Mouse (Mus musculus): ENCODE measurements around the gene Rab21. TPM values are rescaled to one million over a fixed set of nuclear protein-coding genes. Genes with fewer than 3 reads are reported as not detected.

Rab21 gene
- polyA plus RNA-seq, 1 experiment from 2014 or later: 4.2 TPM

GRCm38 (mm10) chr10:115262926-115263562 is 52.4 kb downstream of the Rab21 start:
- no peaks in the 10 kb centered on the region for H3K4me1 ChIP-seq
- H3K9me3 ChIP-seq: no peaks in the 10 kb centered on the region
- no peak overlapping the region for H3K27ac ChIP-seq
- H3K4me3 ChIP-seq: no peak overlapping the region
- 71% methylated on average over 5 of the region's 5 CpGs for WGBS
- no peak for ATAC-seq (ENCODE audit: low FRiP score, low read depth)
- no peak overlapping the region for H3K4me2 ChIP-seq (replicated peaks)
- H3K36me3 ChIP-seq: no peaks in the 10 kb centered on the region
- no peak overlapping the region for H3K9ac ChIP-seq
- H3K27me3 ChIP-seq: no peaks in the 10 kb centered on the region

GRCm38 (mm10) chr10:115262261-115262660 is 53.1 kb downstream of the Rab21 start:
- H3K27ac ChIP-seq: no peak overlapping the region
- no peak overlapping the region for H3K4me3 ChIP-seq
- WGBS: 88% methylated on average over 2 of the region's 2 CpGs
- H3K9me3 ChIP-seq: no peaks in the 10 kb centered on the region
- no peak overlapping the region for H3K9ac ChIP-seq
- no peaks in the 10 kb centered on the region for H3K4me1 ChIP-seq
- ATAC-seq (ENCODE audit: low FRiP score, low read depth): no peak
- H3K4me2 ChIP-seq (replicated peaks): no peak overlapping the region
- no peaks in the 10 kb centered on the region for H3K36me3 ChIP-seq
- no peaks in the 10 kb centered on the region for H3K27me3 ChIP-seq

GRCm38 (mm10) chr10:115261428-115261827 is 54.0 kb downstream of the Rab21 start:
- Histone ChIP-seq H3K36me3 (no peaks in the 10 kb centered on the region), H3K9ac (no peak overlapping the region), H3K27me3 (no peaks in the 10 kb centered on the region), H3K4me1 (no peaks in the 10 kb centered on the region), H3K4me3 (no peak overlapping the region), H3K4me2 (replicated peaks) (no peak overlapping the region), H3K27ac (no peak overlapping the region), H3K9me3 (no peaks in the 10 kb centered on the region)
- 87% methylated on average over 3 of the region's 3 CpGs for WGBS
- no peak for ATAC-seq (ENCODE audit: low FRiP score, low read depth)

GRCm38 (mm10) chr10:115256162-115256561 is 59.2 kb downstream of the Rab21 start:
- H3K27me3 ChIP-seq: no peaks in the 10 kb centered on the region
- H3K4me1 ChIP-seq: peaks cover 4% of the 10 kb centered on the region; the same call in 1 of the 2 replicates
- no peak overlapping the region for H3K9ac ChIP-seq
- H3K36me3 ChIP-seq: no peaks in the 10 kb centered on the region
- no peak overlapping the region for H3K27ac ChIP-seq
- H3K9me3 ChIP-seq: no peaks in the 10 kb centered on the region
- no peak for ATAC-seq (ENCODE audit: low FRiP score, low read depth)
- H3K4me2 ChIP-seq (replicated peaks): no peak overlapping the region
- WGBS: 71% methylated on average over 5 of the region's 5 CpGs
- no peak overlapping the region for H3K4me3 ChIP-seq

GRCm38 (mm10) chr10:115253521-115253920 is 61.9 kb downstream of the Rab21 start:
- Histone ChIP-seq H3K27me3 (no peaks in the 10 kb centered on the region), H3K4me1 (peaks cover 22% of the 10 kb centered on the region), H3K27ac (no peak overlapping the region), H3K36me3 (no peaks in the 10 kb centered on the region), H3K4me2 (replicated peaks) (no peak overlapping the region), H3K9ac (no peak overlapping the region), H3K4me3 (no peak overlapping the region), H3K9me3 (no peaks in the 10 kb centered on the region)
- ATAC-seq (ENCODE audit: low FRiP score, low read depth): no peak
- WGBS: 71% methylated on average over 3 of the region's 3 CpGs

- H3K9me3 ChIP-seq: no peaks in the 10 kb centered on the region
- peak overlapping the region; percentile 81 for H3K4me2 ChIP-seq (replicated peaks)
- WGBS: 9% methylated on average over 10 of the region's 10 CpGs
- 0 out of 2 replicates have a peak, but pooled peaks have one; percentile 10 for ATAC-seq (ENCODE audit: low FRiP score, low read depth)
- peaks cover 33% of the 10 kb centered on the region for H3K4me1 ChIP-seq
- peak overlapping the region; percentile 93 for H3K4me3 ChIP-seq
- H3K9ac ChIP-seq: peak overlapping the region; percentile 59
- no peaks in the 10 kb centered on the region for H3K27me3 ChIP-seq
- H3K27ac ChIP-seq: no peak overlapping the region; the same call in 1 of the 2 replicates
- H3K36me3 ChIP-seq: no peaks in the 10 kb centered on the region
Observed at GRCm38 (mm10) chr10:115252321-115252757, 63.1 kb downstream of the Rab21 start.

- Histone ChIP-seq H3K9me3 (no peaks in the 10 kb centered on the region), H3K36me3 (no peaks in the 10 kb centered on the region), H3K4me3 (peak within 1 kb of the TSS; percentile 93), H3K9ac (peak within 1 kb of the TSS; percentile 91), H3K4me2 (replicated peaks) (peak within 1 kb of the TSS; percentile 81), H3K27me3 (no peaks in the 10 kb centered on the region), H3K4me1 (peaks cover 33% of the 10 kb centered on the region), H3K27ac (no peak within 1 kb of the TSS; the same call in 1 of the 2 replicates)
- ATAC-seq (ENCODE audit: low FRiP score, low read depth): peak; percentile 96
- under 1% methylated on average over 60 of the region's 67 CpGs for WGBS
Observed at GRCm38 (mm10) chr10:115251088-115251934, 64.1 kb downstream of the Rab21 start, which contains the start of gene Tbc1d15. Gene Tbc1d15 (minus strand): TSS chr10:115251467.

- ATAC-seq (ENCODE audit: low FRiP score, low read depth): peak; percentile 7; the same call in 1 of the 2 replicates
Observed at GRCm38 (mm10) chr10:115250235-115251087, 64.9 kb downstream of the Rab21 start.

GRCm38 (mm10) chr10:115248041-115248440 is 67.4 kb downstream of the Rab21 start:
- ATAC-seq (ENCODE audit: low FRiP score, low read depth): no peak
- Histone ChIP-seq H3K4me1 (peaks cover 33% of the 10 kb centered on the region), H3K27ac (no peak overlapping the region), H3K9me3 (no peaks in the 10 kb centered on the region), H3K36me3 (no peaks in the 10 kb centered on the region), H3K9ac (peak overlapping the region; percentile 35; the same call in 1 of the 2 replicates), H3K27me3 (no peaks in the 10 kb centered on the region), H3K4me2 (replicated peaks) (no peak overlapping the region), H3K4me3 (no peak overlapping the region)
- WGBS: 45% methylated on average over 7 of the region's 7 CpGs

More at GRCm38 (mm10) chr10:115250235-115251087, 64.9 kb downstream of the Rab21 start:
- Histone ChIP-seq H3K9ac (peak overlapping the region; percentile 91), H3K4me2 (replicated peaks) (peak overlapping the region; percentile 81), H3K4me1 (peaks cover 33% of the 10 kb centered on the region), H3K36me3 (no peaks in the 10 kb centered on the region), H3K27ac (no peak overlapping the region), H3K9me3 (no peaks in the 10 kb centered on the region), H3K27me3 (no peaks in the 10 kb centered on the region), H3K4me3 (peak overlapping the region; percentile 93)
- 29% methylated on average over 38 of the region's 38 CpGs for WGBS

GRCm38 (mm10) chr10:115245488-115245887 is 69.9 kb downstream of the Rab21 start:
- no peak overlapping the region for H3K4me3 ChIP-seq
- H3K36me3 ChIP-seq: no peaks in the 10 kb centered on the region
- H3K4me1 ChIP-seq: peaks cover 36% of the 10 kb centered on the region
- no peak overlapping the region for H3K9ac ChIP-seq
- H3K4me2 ChIP-seq (replicated peaks): no peak overlapping the region
- H3K27me3 ChIP-seq: no peaks in the 10 kb centered on the region
- WGBS: 91% methylated on average over 2 of the region's 2 CpGs
- ATAC-seq (ENCODE audit: low FRiP score, low read depth): no peak
- H3K9me3 ChIP-seq: no peaks in the 10 kb centered on the region
- no peak overlapping the region for H3K27ac ChIP-seq

- Histone ChIP-seq H3K27ac (no peak overlapping the region), H3K9me3 (no peaks in the 10 kb centered on the region), H3K4me3 (no peak overlapping the region), H3K36me3 (peaks cover 32% of the 10 kb centered on the region), H3K4me1 (peaks cover 8% of the 10 kb centered on the region), H3K9ac (no peak overlapping the region), H3K4me2 (replicated peaks) (no peak overlapping the region), H3K27me3 (no peaks in the 10 kb centered on the region)
- WGBS: 79% methylated on average over 8 of the region's 8 CpGs
- no peak for ATAC-seq (ENCODE audit: low FRiP score, low read depth)
Observed at GRCm38 (mm10) chr10:115241082-115241595, 74.3 kb downstream of the Rab21 start.

All from limb, embryonic 13.5 days (tissue).